Mouse (Mus musculus) MEL (cell line): ENCODE measurements around the gene Eml5. TPM values are rescaled to one million over a fixed set of nuclear protein-coding genes. Genes with fewer than 3 reads are reported as not detected.

Experiments used
- DNase-seq: peaks from one replicate; pipeline ENCODE4 v3.0.0; 2011; ENCODE audit warnings: low read depth, low spot score
- H3K27ac ChIP-seq: 2 replicates; pipeline ENCODE4 v1.5.1; 2012; ENCODE audit warnings: low read depth, mild to moderate bottlenecking, control low read depth, low read length, moderate library complexity; ENCODE audit not compliant: control insufficient read depth
- H3K27me3 ChIP-seq, 2 experiments: fragments of 150-350 bp in 1 of 2; sonication (generic) in 1 of 2; 2 replicates each; pipeline ENCODE4 v1.6.1; 2012; ENCODE audit warnings: low read length in 2 of 2, mild to moderate bottlenecking in 2 of 2, improper control_type of control experiment in 1 of 2, moderate library complexity in 1 of 2; ENCODE audit not compliant: insufficient read depth in 2 of 2, control insufficient read depth in 1 of 2
- H3K36me3 ChIP-seq, 2 experiments: 2 replicates each; pipeline ENCODE4 v1.6.1; 2012 to 2014; ENCODE audit warnings: low read length in 2 of 2, improper control_type of control experiment in 1 of 2, inconsistent platforms in 1 of 2, mild to moderate bottlenecking in 1 of 2; ENCODE audit not compliant: insufficient read depth in 2 of 2, control insufficient read depth in 1 of 2
- H3K4me1 ChIP-seq, 2 experiments: fragments of 150-350 bp in 1 of 2; sonication (generic) in 1 of 2; 2 replicates each; pipeline ENCODE4 v1.6.1; 2012; ENCODE audit warnings: low read length in 2 of 2, improper control_type of control experiment in 1 of 2, mild to moderate bottlenecking in 1 of 2; ENCODE audit not compliant: insufficient read depth in 2 of 2, control insufficient read depth in 1 of 2
- H3K4me3 ChIP-seq, 2 experiments: fragments of 150-350 bp in 1 of 2; sonication (generic) in 1 of 2; 2 replicates each; pipeline ENCODE4 v1.5.1; 2012; ENCODE audit warnings: low read depth in 2 of 2, low read length in 2 of 2, mild to moderate bottlenecking in 2 of 2, moderate library complexity in 2 of 2, control low read depth in 1 of 2, improper control_type of control experiment in 1 of 2; ENCODE audit not compliant: control insufficient read depth in 1 of 2, insufficient read depth in 1 of 2
- H3K79me2 ChIP-seq: 2 replicates; pipeline ENCODE4 v1.6.1; 2012; ENCODE audit warnings: mild to moderate bottlenecking, low read length, moderate library complexity; ENCODE audit not compliant: control insufficient read depth, poor library complexity, insufficient read depth
- H3K9ac ChIP-seq: 2 replicates; pipeline ENCODE4 v1.6.1; 2012; ENCODE audit warnings: low read depth, mild to moderate bottlenecking, control low read depth, low read length, moderate library complexity; ENCODE audit not compliant: control insufficient read depth, poor library complexity, severe bottlenecking
- H3K9me3 ChIP-seq: fragments of 150-350 bp; sonication (generic); replicated peaks from 2 replicates; pipeline ENCODE4 v1.6.1; 2012; ENCODE audit warnings: mild to moderate bottlenecking, low read length, improper control_type of control experiment, moderate library complexity; ENCODE audit not compliant: insufficient read depth
- BHLHE40 ChIP-seq: IDR thresholded peaks from 2 replicates; pipeline ENCODE4 v1.6.1; 2012; ENCODE audit warnings: low read depth, mild to moderate bottlenecking, inconsistent platforms, low read length, improper control_type of control experiment, borderline replicate concordance
- CHD1 ChIP-seq: IDR thresholded peaks from 2 replicates; pipeline ENCODE4 v1.6.1; 2012; ENCODE audit warnings: low read depth, mild to moderate bottlenecking, inconsistent platforms, low read length, improper control_type of control experiment
- E2F4 ChIP-seq: IDR thresholded peaks from 2 replicates; pipeline ENCODE4 v1.6.1; 2011; ENCODE audit warnings: low read depth, low read length, improper control_type of control experiment, borderline replicate concordance
- ELF1 ChIP-seq: IDR thresholded peaks from 2 replicates; pipeline ENCODE4 v1.6.1; 2014; ENCODE audit warnings: low read depth, mild to moderate bottlenecking, inconsistent platforms, low read length, improper control_type of control experiment, moderate library complexity
- EP300 ChIP-seq, 2 experiments: IDR thresholded peaks; 2 replicates each; pipeline ENCODE4 v1.6.1; 2011; ENCODE audit warnings: improper control_type of control experiment in 2 of 2, low read length in 2 of 2, low read depth in 1 of 2, mild to moderate bottlenecking in 1 of 2
- ETS1 ChIP-seq: IDR thresholded peaks from 2 replicates; pipeline ENCODE4 v1.6.1; 2012; ENCODE audit warnings: low read depth, mild to moderate bottlenecking, inconsistent platforms, low read length, improper control_type of control experiment, moderate library complexity
- GABPA ChIP-seq: IDR thresholded peaks from 2 replicates; pipeline ENCODE4 v1.6.1; 2012; ENCODE audit warnings: low read depth, mild to moderate bottlenecking, inconsistent platforms, low read length, improper control_type of control experiment, moderate library complexity
- JUND ChIP-seq: IDR thresholded peaks from 2 replicates; pipeline ENCODE4 v1.6.1; 2011; ENCODE audit warnings: low read depth, mild to moderate bottlenecking, improper control_type of control experiment, low read length
- KAT2A ChIP-seq: conservative IDR thresholded peaks from 2 replicates; pipeline ENCODE4 v1.6.1; 2012; ENCODE audit warnings: low read depth, low read length, improper control_type of control experiment, inconsistent platforms
- MAFK ChIP-seq: IDR thresholded peaks from 2 replicates; pipeline ENCODE4 v1.6.1; 2011; ENCODE audit warnings: low read depth, mild to moderate bottlenecking, low read length, improper control_type of control experiment, borderline replicate concordance
- MAX ChIP-seq: IDR thresholded peaks from 2 replicates; pipeline ENCODE4 v1.6.1; 2011; ENCODE audit warnings: low read length, improper control_type of control experiment
- MXI1 ChIP-seq: IDR thresholded peaks from 2 replicates; pipeline ENCODE4 v1.6.1; 2011; ENCODE audit warnings: mild to moderate bottlenecking, low read depth, low read length, improper control_type of control experiment
- MYC ChIP-seq: IDR thresholded peaks from 2 replicates; pipeline ENCODE4 v1.6.1; 2011; ENCODE audit warnings: low read depth, mild to moderate bottlenecking, low read length, improper control_type of control experiment, moderate library complexity
- NRF1 ChIP-seq: IDR thresholded peaks from 2 replicates; pipeline ENCODE4 v1.6.1; 2014; ENCODE audit warnings: low read depth, mild to moderate bottlenecking, inconsistent platforms, low read length, improper control_type of control experiment, moderate library complexity; ENCODE audit not compliant: poor library complexity, insufficient read depth, severe bottlenecking
- POLR2A ChIP-seq, 2 experiments: IDR thresholded peaks; 2 replicates each; pipeline ENCODE4 v1.6.1; 2011 to 2012; ENCODE audit warnings: low read length in 2 of 2, mild to moderate bottlenecking in 2 of 2, control low read depth in 1 of 2, improper control_type of control experiment in 1 of 2, low read depth in 1 of 2, moderate library complexity in 1 of 2; ENCODE audit not compliant: control insufficient read depth in 1 of 2, insufficient read depth in 1 of 2, poor library complexity in 1 of 2
- POLR2AphosphoS2 ChIP-seq: IDR thresholded peaks from 2 replicates; pipeline ENCODE4 v1.6.1; 2011; ENCODE audit warnings: low read length, improper control_type of control experiment
- POLR2AphosphoS5 ChIP-seq: IDR thresholded peaks from 2 replicates; pipeline ENCODE4 v1.6.1; 2012; ENCODE audit warnings: low read depth, borderline replicate concordance, mild to moderate bottlenecking, inconsistent platforms, low read length, moderate library complexity, mixed read lengths
- SIN3A ChIP-seq: IDR thresholded peaks from 2 replicates; pipeline ENCODE4 v1.6.1; 2012; ENCODE audit warnings: low read length, improper control_type of control experiment, inconsistent platforms
- SMC3 ChIP-seq: IDR thresholded peaks from 2 replicates; pipeline ENCODE4 v1.6.1; 2011; ENCODE audit warnings: low read depth, low read length, improper control_type of control experiment
- TAL1 ChIP-seq: IDR thresholded peaks from 2 replicates; pipeline ENCODE4 v1.6.1; 2012; ENCODE audit warnings: mild to moderate bottlenecking, inconsistent platforms, low read length, moderate library complexity, mixed read lengths
- TBP ChIP-seq: IDR thresholded peaks from 2 replicates; pipeline ENCODE4 v1.8.0; 2011; ENCODE audit warnings: low read depth, low read length, improper control_type of control experiment
- TCF12 ChIP-seq: IDR thresholded peaks from 2 replicates; pipeline ENCODE4 v1.6.1; 2014; ENCODE audit warnings: low read depth, mild to moderate bottlenecking, inconsistent platforms, low read length, improper control_type of control experiment, moderate library complexity
- UBTF ChIP-seq: IDR thresholded peaks from 2 replicates; pipeline ENCODE4 v1.6.1; 2012; ENCODE audit warnings: low read depth, mild to moderate bottlenecking, inconsistent platforms, low read length, improper control_type of control experiment, moderate library complexity, borderline replicate concordance; ENCODE audit not compliant: insufficient read depth
- USF1 ChIP-seq: IDR thresholded peaks from 2 replicates; pipeline ENCODE4 v1.6.1; 2014; ENCODE audit warnings: low read depth, mild to moderate bottlenecking, inconsistent platforms, low read length, improper control_type of control experiment, moderate library complexity
- ZKSCAN1 ChIP-seq: IDR thresholded peaks from 2 replicates; pipeline ENCODE4 v1.6.1; 2012; ENCODE audit warnings: low read depth, mild to moderate bottlenecking, inconsistent platforms, low read length, improper control_type of control experiment, moderate library complexity
- ZMIZ1 ChIP-seq: IDR thresholded peaks from 2 replicates; pipeline ENCODE4 v1.6.1; 2012; ENCODE audit warnings: low read depth, mild to moderate bottlenecking, inconsistent platforms, low read length, improper control_type of control experiment, moderate library complexity
- ZNF384 ChIP-seq: IDR thresholded peaks from 2 replicates; pipeline ENCODE4 v1.6.1; 2012; ENCODE audit warnings: low read depth, mild to moderate bottlenecking, inconsistent platforms, low read length, improper control_type of control experiment
- polyA plus RNA-seq, 2 experiments: library from polyadenylated mRNA; stranded (reverse) in 1 of 2; unstranded in 1 of 2; fragments of >175 nt in 1 of 2; fragments of >200 nt in 1 of 2; gene quantifications; 2 replicates each; pipeline versions ENCODE4 v1.2.1 to v1.2.4; 2012; ENCODE audit warnings: low replicate concordance in 2 of 2, low read depth in 1 of 2; ENCODE audit not compliant: insufficient read length in 2 of 2, insufficient read depth in 1 of 2, missing spikeins in 1 of 2
- total RNA-seq: library from RNA; depleted of rRNA; stranded (reverse); fragments of 300-350 nt; gene quantifications from 2 replicates; pipeline ENCODE4 v1.2.3, GENCODE M21; 2012

Eml5 gene
- total and polyA plus RNA-seq, 3 experiments: 4.7 to 13.2 TPM; not detected in 1

- no peak for TF ChIP-seq MAX
- no peak for TF ChIP-seq E2F4
- TF ChIP-seq KAT2A: no peak
- no peak for TF ChIP-seq TCF12
- no peak for TF ChIP-seq CHD1
- no peak for TF ChIP-seq EP300 (IDR thresholded peaks at IDR 0.05; ENCODE audit: low read depth in 1 of 2, low read length in 2 of 2)
- TF ChIP-seq POLR2AphosphoS2: no peak
- TF ChIP-seq POLR2AphosphoS5: no peak
- no peak for TF ChIP-seq SIN3A
- no peak for TF ChIP-seq ZMIZ1
- TF ChIP-seq USF1: no peak
- no peak for TF ChIP-seq MAFK
- no peak for TF ChIP-seq JUND
- no peak for TF ChIP-seq UBTF
- TF ChIP-seq ZNF384: no peak
- no peak for TF ChIP-seq TBP
- TF ChIP-seq MYC: no peak
- no peak for TF ChIP-seq ZKSCAN1
- no peak for TF ChIP-seq POLR2A (IDR thresholded peaks at IDR 0.05; ENCODE audit: control insufficient read depth in 1 of 2, insufficient read depth in 1 of 2, low read depth in 1 of 2, low read length in 2 of 2, poor library complexity in 1 of 2)
- no peak for TF ChIP-seq ETS1
- DNase-seq: no peak
These were observed 19.5 kb downstream of the Eml5 start for GRCm38 (mm10) chr12:98881796-98882195.

GRCm38 (mm10) chr12:98878693-98879092 is 22.6 kb downstream of the Eml5 start:
- H3K9me3 ChIP-seq: no peaks in the 10 kb centered on the region
- TF ChIP-seq NRF1 (no peak), POLR2A (IDR thresholded peaks at IDR 0.05; ENCODE audit: control insufficient read depth in 1 of 2, insufficient read depth in 1 of 2, low read depth in 1 of 2, low read length in 2 of 2, poor library complexity in 1 of 2) (no peak), MXI1 (no peak), ELF1 (no peak), SMC3 (no peak), ZNF384 (no peak), ETS1 (no peak), MAFK (no peak), POLR2AphosphoS5 (no peak), BHLHE40 (no peak), SIN3A (no peak), MYC (no peak), MAX (no peak), EP300 (IDR thresholded peaks at IDR 0.05; ENCODE audit: low read depth in 1 of 2, low read length in 2 of 2) (no peak), JUND (no peak), TCF12 (no peak), GABPA (no peak), TAL1 (no peak)
- TF ChIP-seq, all 39 proteins: peak for 0
- no peak overlapping the region for H3K9ac ChIP-seq
- no peaks in the 10 kb centered on the region for H3K4me1 ChIP-seq
- H3K79me2 ChIP-seq: no peaks in the 10 kb centered on the region
- no peaks in the 10 kb centered on the region for H3K36me3 ChIP-seq
- H3K27me3 ChIP-seq: no peaks in the 10 kb centered on the region
- H3K27ac ChIP-seq: no peak overlapping the region
- no peak overlapping the region for H3K4me3 ChIP-seq
- DNase-seq: no peak

More at GRCm38 (mm10) chr12:98881796-98882195, 19.5 kb downstream of the Eml5 start:
- no peak overlapping the region for H3K27ac ChIP-seq
- H3K4me1 ChIP-seq: no peaks in the 10 kb centered on the region
- H3K4me3 ChIP-seq: no peak overlapping the region
- H3K9me3 ChIP-seq: no peaks in the 10 kb centered on the region
- H3K9ac ChIP-seq: no peak overlapping the region
- no peaks in the 10 kb centered on the region for H3K27me3 ChIP-seq
- no peaks in the 10 kb centered on the region for H3K79me2 ChIP-seq
- no peaks in the 10 kb centered on the region for H3K36me3 ChIP-seq
